Mouse (Mus musculus) kidney, postnatal 0 days (tissue): ENCODE measurements around the gene Wnt16. TPM values are rescaled to one million over a fixed set of nuclear protein-coding genes. Genes with fewer than 3 reads are reported as not detected.

Experiments used
- ATAC-seq: fragments of 200-750 bp; cut with Nextera tagmentation; replicated peaks from 2 replicates; pipeline ENCODE4 v1.8.0; 2017; ENCODE audit warnings: low read depth, moderate number of reproducible peaks, moderate TSS enrichment, moderate library complexity; ENCODE audit not compliant: low FRiP score
- DNase-seq: peaks from one replicate; pipeline ENCODE4 v3.0.0-alpha.2; 2016; ENCODE audit warnings: low spot score
- H3K27ac ChIP-seq: fragments of 300-500 bp; sonication (generic); 2 replicates; pipeline ENCODE4 v1.5.1; 2014; ENCODE audit warnings: mild to moderate bottlenecking
- H3K27me3 ChIP-seq: fragments of 300-500 bp; sonication (generic); 2 replicates; pipeline ENCODE4 v1.6.1; 2014; ENCODE audit warnings: low read length, mixed read lengths; ENCODE audit not compliant: insufficient read depth
- H3K36me3 ChIP-seq: fragments of 300-500 bp; sonication (generic); 2 replicates; pipeline ENCODE4 v1.6.1; 2014; ENCODE audit warnings: low read length, mixed read lengths; ENCODE audit not compliant: insufficient read depth
- H3K4me1 ChIP-seq: fragments of 300-500 bp; sonication (generic); replicated peaks from 2 replicates; pipeline ENCODE4 v1.6.1; 2014; ENCODE audit warnings: antibody characterized with exemption, low read length, mixed read lengths; ENCODE audit not compliant: insufficient read depth
- H3K4me2 ChIP-seq: fragments of 300-500 bp; sonication (generic); 2 replicates; pipeline ENCODE4 v1.6.1; 2014; ENCODE audit warnings: mild to moderate bottlenecking, low read length, moderate library complexity, mixed read lengths
- H3K4me3 ChIP-seq: fragments of 300-500 bp; sonication (generic); replicated peaks from 2 replicates; pipeline ENCODE4 v1.5.1; 2014; ENCODE audit warnings: low read depth, low read length
- H3K9ac ChIP-seq: fragments of 300-500 bp; sonication (generic); 2 replicates; pipeline ENCODE4 v1.6.1; 2014; ENCODE audit warnings: low read depth, low read length
- H3K9me3 ChIP-seq: fragments of 300-500 bp; sonication (generic); replicated peaks from 2 replicates; pipeline ENCODE4 v1.6.1; 2016; ENCODE audit warnings: low read length, inconsistent platforms, mixed read lengths
- CTCF ChIP-seq: IDR thresholded peaks from 2 replicates; pipeline ENCODE4 v1.5.1; 2016; ENCODE audit warnings: antibody characterized with exemption, low read depth, mild to moderate bottlenecking, moderate library complexity
- WGBS: fragments of 180-500 bp; shearing (Covaris S2); extraction: QIAGEN DNeasy Blood & Tissue Kit; methylation state at CpG from one replicate; pipeline ENCODE4 v1.1.7; 2014; 5-methylcytosine and 5-hydroxymethylcytosine counted together
- polyA plus RNA-seq: library from polyadenylated mRNA; unstranded; fragments of >200 nt; fragmentation: Nextera tagmentation; extraction: Ambion mirVana; gene quantifications from 2 replicates; pipeline ENCODE4 v1.2.1, GENCODE M21; 2015

Gene Wnt16
- polyA plus RNA-seq, 1 experiment from 2014 or later: 1.1 TPM

GRCm38 (mm10) chr6:22267807-22268667, 20.0 kb upstream of the Wnt16 start:
- no peaks in the 10 kb centered on the region for H3K9me3 ChIP-seq
- 66% methylated on average over 5 of the region's 5 CpGs for WGBS
- no peaks in the 10 kb centered on the region for H3K36me3 ChIP-seq
- no peaks in the 10 kb centered on the region for H3K27me3 ChIP-seq
- ATAC-seq (no peak), DNase-seq (no peak)
- H3K27ac ChIP-seq: no peak overlapping the region
- H3K4me1 ChIP-seq: no peaks in the 10 kb centered on the region
- TF ChIP-seq CTCF: no peak
- no peak overlapping the region for H3K4me2 ChIP-seq
- no peak overlapping the region for H3K4me3 ChIP-seq
- H3K9ac ChIP-seq: no peak overlapping the region

- Histone ChIP-seq H3K9me3 (no peaks in the 10 kb centered on the region), H3K27ac (no peak overlapping the region), H3K4me1 (no peaks in the 10 kb centered on the region), H3K4me3 (no peak overlapping the region), H3K4me2 (no peak overlapping the region), H3K36me3 (no peaks in the 10 kb centered on the region), H3K27me3 (no peaks in the 10 kb centered on the region), H3K9ac (no peak overlapping the region)
- ATAC-seq (no peak), DNase-seq (no peak)
- no peak for TF ChIP-seq CTCF
Measured at GRCm38 (mm10) chr6:22268677-22269076, 19.4 kb upstream of the Wnt16 start.

GRCm38 (mm10) chr6:22269840-22270521, 18.0 kb upstream of the Wnt16 start:
- no peaks in the 10 kb centered on the region for H3K4me1 ChIP-seq
- no peak for TF ChIP-seq CTCF
- WGBS: 71% methylated on average over 8 of the region's 8 CpGs
- H3K4me2 ChIP-seq: no peak overlapping the region
- DNase-seq (no peak), ATAC-seq (no peak)
- no peaks in the 10 kb centered on the region for H3K27me3 ChIP-seq
- H3K9ac ChIP-seq: no peak overlapping the region
- H3K36me3 ChIP-seq: no peaks in the 10 kb centered on the region
- H3K9me3 ChIP-seq: no peaks in the 10 kb centered on the region
- no peak overlapping the region for H3K4me3 ChIP-seq
- H3K27ac ChIP-seq: no peak overlapping the region

GRCm38 (mm10) chr6:22277941-22278340, 10.1 kb upstream of the Wnt16 start:
- 89% methylated on average over 3 of the region's 3 CpGs for WGBS
- Histone ChIP-seq H3K9ac (no peak overlapping the region), H3K4me3 (no peak overlapping the region), H3K4me1 (no peaks in the 10 kb centered on the region; the same call in 1 of the 2 replicates), H3K27me3 (no peaks in the 10 kb centered on the region), H3K9me3 (no peaks in the 10 kb centered on the region), H3K4me2 (no peak overlapping the region), H3K36me3 (no peaks in the 10 kb centered on the region), H3K27ac (no peak overlapping the region)
- DNase-seq: no peak
- no peak for ATAC-seq
- no peak for TF ChIP-seq CTCF

GRCm38 (mm10) chr6:22280217-22280861, 7.7 kb upstream of the Wnt16 start:
- Histone ChIP-seq H3K9me3 (no peaks in the 10 kb centered on the region), H3K27me3 (no peaks in the 10 kb centered on the region), H3K36me3 (no peaks in the 10 kb centered on the region), H3K4me3 (no peak overlapping the region), H3K27ac (no peak overlapping the region), H3K9ac (no peak overlapping the region), H3K4me2 (peak overlapping the region; percentile 35), H3K4me1 (no peaks in the 10 kb centered on the region; the same call in 1 of the 2 replicates)
- DNase-seq (peak; percentile 55), ATAC-seq (peak; percentile 70)
- WGBS: 24% methylated on average over 14 of the region's 14 CpGs
- no peak for TF ChIP-seq CTCF

GRCm38 (mm10) chr6:22282405-22282804, 5.6 kb upstream of the Wnt16 start:
- Histone ChIP-seq H3K4me2 (no peak overlapping the region), H3K4me3 (no peak overlapping the region), H3K4me1 (no peaks in the 10 kb centered on the region; the same call in 1 of the 2 replicates), H3K36me3 (no peaks in the 10 kb centered on the region), H3K9me3 (no peaks in the 10 kb centered on the region), H3K9ac (no peak overlapping the region), H3K27ac (no peak overlapping the region), H3K27me3 (peaks cover 5% of the 10 kb centered on the region; the same call in 1 of the 2 replicates)
- TF ChIP-seq CTCF: no peak
- DNase-seq: no peak
- ATAC-seq: no peak
- WGBS: 83% methylated on average over 4 of the region's 4 CpGs
